Mouse (Mus musculus) lung, adult 2 months (tissue): ENCODE data around the gene Uspl1.

Experiments used
- CTCF ChIP-seq: fragments of 200-500 bp; IDR thresholded peaks from 2 replicates; pipeline ENCODE4 v1.5.1; 2011; ENCODE audit warnings: mild to moderate bottlenecking, low read length, control low read depth; ENCODE audit not compliant: insufficient read depth
- POLR2A ChIP-seq: fragments of 200-500 bp; IDR thresholded peaks from 2 replicates; pipeline ENCODE4 v1.6.1; 2011; ENCODE audit warnings: low read depth, mild to moderate bottlenecking, control low read depth, low read length, borderline replicate concordance; ENCODE audit errors: extremely low read depth

GRCm38 (mm10) chr5:149170841-149171588, 13.1 kb upstream of the Uspl1 start:
- TF ChIP-seq CTCF (no peak), POLR2A (no peak)
